Mouse (Mus musculus) stomach, postnatal 0 days (tissue): ENCODE results near the gene Prune2. TPM values are rescaled to one million over a fixed set of nuclear protein-coding genes. Genes with fewer than 3 reads are reported as not detected.

Experiments used
- ATAC-seq: fragments of 200-750 bp; cut with Nextera tagmentation; 2 replicates; pipeline ENCODE4 v1.8.0; 2017; ENCODE audit not compliant: low FRiP score, low TSS enrichment
- DNase-seq: peaks from one replicate; pipeline ENCODE4 v3.0.0-alpha.2; 2016; ENCODE audit warnings: low spot score
- H3K27ac ChIP-seq: fragments of 300-500 bp; sonication (generic); replicated peaks from 2 replicates; pipeline ENCODE4 v1.5.1; 2014; ENCODE audit warnings: mild to moderate bottlenecking, control low read depth
- H3K27me3 ChIP-seq: fragments of 300-500 bp; sonication (generic); 2 replicates; pipeline ENCODE4 v1.6.1; 2014; ENCODE audit warnings: low read length; ENCODE audit not compliant: control insufficient read depth, insufficient read depth
- H3K36me3 ChIP-seq: fragments of 300-500 bp; sonication (generic); 2 replicates; pipeline ENCODE4 v1.6.1; 2014; ENCODE audit warnings: low read length, mixed read lengths; ENCODE audit not compliant: control insufficient read depth, insufficient read depth
- H3K4me1 ChIP-seq: fragments of 300-500 bp; sonication (generic); replicated peaks from 2 replicates; pipeline ENCODE4 v1.6.1; 2014; ENCODE audit warnings: antibody characterized with exemption; ENCODE audit not compliant: control insufficient read depth, insufficient read depth
- H3K4me2 ChIP-seq: fragments of 300-500 bp; sonication (generic); replicated peaks from 2 replicates; pipeline ENCODE4 v1.6.1; 2014; ENCODE audit warnings: low read depth, mild to moderate bottlenecking, control low read depth, moderate library complexity
- H3K4me3 ChIP-seq: fragments of 300-500 bp; sonication (generic); 2 replicates; pipeline ENCODE4 v1.5.1; 2014; ENCODE audit warnings: low read depth, low read length, control low read depth
- H3K9ac ChIP-seq: fragments of 300-500 bp; sonication (generic); 2 replicates; pipeline ENCODE4 v1.6.1; 2014; ENCODE audit warnings: mild to moderate bottlenecking, low read length, control low read depth, mixed read lengths
- H3K9me3 ChIP-seq: fragments of 300-500 bp; sonication (generic); 2 replicates; pipeline ENCODE4 v1.6.1; 2016; ENCODE audit warnings: low read length; ENCODE audit not compliant: control insufficient read depth
- CTCF ChIP-seq: IDR thresholded peaks from 2 replicates; pipeline ENCODE4 v1.5.1; 2016; ENCODE audit warnings: antibody characterized with exemption, low read depth, mild to moderate bottlenecking, moderate library complexity
- EP300 ChIP-seq: optimal IDR thresholded peaks from 2 replicates; pipeline ENCODE3; 2016; ENCODE audit warnings: antibody characterized with exemption
- WGBS: fragments of 180-500 bp; shearing (Covaris S2); extraction: QIAGEN DNeasy Blood & Tissue Kit; methylation state at CpG from one replicate; pipeline ENCODE4 v1.1.7; 2014; 5-methylcytosine and 5-hydroxymethylcytosine counted together
- polyA plus RNA-seq: library from polyadenylated mRNA; unstranded; fragments of >200 nt; fragmentation: Nextera tagmentation; extraction: Ambion mirVana; gene quantifications from 2 replicates; pipeline ENCODE4 v1.2.1, GENCODE M21; 2015

Prune2 gene
- polyA plus RNA-seq, 1 experiment from 2014 or later: 2.0 TPM

GRCm38 (mm10) chr19:17136677-17137460, 181.0 kb downstream of the Prune2 start:
- Histone ChIP-seq H3K9ac (no peak overlapping the region), H3K27me3 (no peaks in the 10 kb centered on the region), H3K9me3 (no peaks in the 10 kb centered on the region), H3K4me3 (peak overlapping the region; percentile 28), H3K4me1 (no peaks in the 10 kb centered on the region), H3K4me2 (peak overlapping the region; percentile 50), H3K36me3 (no peaks in the 10 kb centered on the region), H3K27ac (no peak overlapping the region)
- TF ChIP-seq CTCF (no peak), EP300 (no peak)
- DNase-seq: peak; percentile 32
- whole genome bisulfite sequencing: 13% methylated on average over 21 of the region's 21 CpGs
- ATAC-seq: no peak

- no peak for DNase-seq
- ATAC-seq: no peak
- H3K4me1 ChIP-seq: no peaks in the 10 kb centered on the region
- no peaks in the 10 kb centered on the region for H3K9me3 ChIP-seq
- no peak overlapping the region for H3K4me2 ChIP-seq
- 46% methylated on average over 2 of the region's 2 CpGs for WGBS
- TF ChIP-seq CTCF (no peak), EP300 (no peak)
- no peak overlapping the region for H3K4me3 ChIP-seq
- H3K27me3 ChIP-seq: no peaks in the 10 kb centered on the region
- no peak overlapping the region for H3K9ac ChIP-seq
- no peak overlapping the region for H3K27ac ChIP-seq
- no peaks in the 10 kb centered on the region for H3K36me3 ChIP-seq
Measured at GRCm38 (mm10) chr19:17137656-17138055, 181.7 kb downstream of the Prune2 start.

GRCm38 (mm10) chr19:17138144-17138915, 182.4 kb downstream of the Prune2 start:
- Histone ChIP-seq H3K4me2 (no peak overlapping the region), H3K4me1 (no peaks in the 10 kb centered on the region), H3K9ac (no peak overlapping the region), H3K9me3 (no peaks in the 10 kb centered on the region), H3K36me3 (no peaks in the 10 kb centered on the region), H3K27ac (no peak overlapping the region), H3K4me3 (no peak overlapping the region), H3K27me3 (no peaks in the 10 kb centered on the region)
- no peak for ATAC-seq
- no peak for DNase-seq
- 27% methylated on average over 10 of the region's 10 CpGs for WGBS
- TF ChIP-seq CTCF (no peak), EP300 (no peak)

GRCm38 (mm10) chr19:17140016-17140914, 184.3 kb downstream of the Prune2 start:
- no peak for DNase-seq
- ATAC-seq: no peak

GRCm38 (mm10) chr19:17143245-17143644, 187.3 kb downstream of the Prune2 start:
- Histone ChIP-seq H3K27ac (no peak overlapping the region), H3K9ac (no peak overlapping the region), H3K36me3 (no peaks in the 10 kb centered on the region), H3K4me1 (no peaks in the 10 kb centered on the region), H3K4me2 (no peak overlapping the region), H3K27me3 (no peaks in the 10 kb centered on the region), H3K9me3 (no peaks in the 10 kb centered on the region), H3K4me3 (no peak overlapping the region)
- DNase-seq (no peak), ATAC-seq (no peak)
- TF ChIP-seq CTCF (no peak), EP300 (no peak)
- WGBS: 89% methylated on average over 2 of the region's 2 CpGs

More at GRCm38 (mm10) chr19:17140016-17140914, 184.3 kb downstream of the Prune2 start:
- Histone ChIP-seq H3K9ac (no peak overlapping the region), H3K4me2 (no peak overlapping the region), H3K9me3 (no peaks in the 10 kb centered on the region), H3K4me1 (no peaks in the 10 kb centered on the region), H3K4me3 (no peak overlapping the region), H3K27me3 (no peaks in the 10 kb centered on the region), H3K27ac (no peak overlapping the region), H3K36me3 (no peaks in the 10 kb centered on the region)
- no peak for TF ChIP-seq EP300
- TF ChIP-seq CTCF: no peak
- 63% methylated on average over 12 of the region's 12 CpGs for WGBS
